Mouse (Mus musculus) hindbrain, embryonic 13.5 days (tissue): ENCODE results near the gene Psmd3. TPM values are rescaled to one million over a fixed set of nuclear protein-coding genes. Genes with fewer than 3 reads are reported as not detected.
"Not testable (repeated sequence)": the region's sequence is repeated elsewhere in the genome, so short reads cannot be mapped to it uniquely, and the experiment has no call there.

Experiments used
- ATAC-seq: fragments of 200-750 bp; cut with Nextera tagmentation; 2 replicates; pipeline ENCODE4 v1.8.0; 2017; ENCODE audit warnings: moderate TSS enrichment; ENCODE audit not compliant: low FRiP score
- H3K27ac ChIP-seq: fragments of 300-500 bp; sonication (generic); 2 replicates; pipeline ENCODE4 v1.5.1; 2015; ENCODE audit warnings: inconsistent platforms, mild to moderate bottlenecking, moderate library complexity
- H3K27me3 ChIP-seq: fragments of 300-500 bp; sonication (generic); 2 replicates; pipeline ENCODE4 v1.6.1; 2015; ENCODE audit warnings: mild to moderate bottlenecking, inconsistent platforms
- H3K36me3 ChIP-seq: fragments of 300-500 bp; sonication (generic); 2 replicates; pipeline ENCODE4 v1.6.1; 2015; ENCODE audit warnings: mild to moderate bottlenecking, inconsistent platforms
- H3K4me1 ChIP-seq: fragments of 300-500 bp; sonication (generic); replicated peaks from 2 replicates; pipeline ENCODE4 v1.6.1; 2015; ENCODE audit warnings: inconsistent platforms
- H3K4me2 ChIP-seq: fragments of 300-500 bp; sonication (generic); 2 replicates; pipeline ENCODE4 v1.6.1; 2015; ENCODE audit warnings: inconsistent platforms, mild to moderate bottlenecking, moderate library complexity
- H3K4me3 ChIP-seq: fragments of 300-500 bp; sonication (generic); 2 replicates; pipeline ENCODE4 v1.5.1; 2015; ENCODE audit warnings: mild to moderate bottlenecking, inconsistent platforms
- H3K9ac ChIP-seq: fragments of 300-500 bp; sonication (generic); 2 replicates; pipeline ENCODE4 v1.6.1; 2015; ENCODE audit warnings: mild to moderate bottlenecking, inconsistent platforms
- H3K9me3 ChIP-seq: fragments of 300-500 bp; sonication (generic); 2 replicates; pipeline ENCODE4 v1.6.1; 2016; ENCODE audit warnings: inconsistent platforms
- WGBS: fragments of 180-500 bp; shearing (Covaris S2); methylation state at CpG from one replicate; pipeline ENCODE4 v1.1.7; 2015; 5-methylcytosine and 5-hydroxymethylcytosine counted together
- polyA plus RNA-seq: library from polyadenylated mRNA; unstranded; fragments of >200 nt; fragmentation: Nextera tagmentation; extraction: Ambion mirVana; gene quantifications from 2 replicates; pipeline ENCODE4 v1.2.1, GENCODE M21; 2015

Gene Psmd3
- polyA plus RNA-seq, 1 experiment from 2014 or later = 182 TPM

DNA sequence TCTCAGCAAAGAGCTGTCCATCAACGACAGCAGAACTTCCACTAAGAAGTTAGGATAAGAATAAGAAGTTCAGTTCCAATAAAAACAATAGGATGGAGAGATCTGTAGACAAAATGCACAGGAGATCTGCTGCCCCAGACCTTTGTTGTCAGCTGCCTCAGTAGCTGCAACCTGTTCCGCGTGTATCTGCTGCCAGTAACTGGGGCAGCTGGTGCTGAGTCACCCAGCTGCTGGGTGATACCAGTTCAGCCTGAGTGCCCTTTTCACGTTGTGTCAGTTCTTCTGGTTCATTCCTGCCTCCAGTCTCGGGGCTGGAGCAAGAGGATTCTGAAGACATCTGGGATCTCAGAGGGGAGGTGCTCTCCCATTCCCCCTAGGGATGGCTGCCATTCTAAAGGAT is 10.5 kb upstream of the Psmd3 start:
- Histone ChIP-seq H3K9me3 (no peaks in the 10 kb centered on the region), H3K27ac (no peak overlapping the region)
- WGBS = 57% methylated on average over 5 of the region's 5 CpGs

DNA sequence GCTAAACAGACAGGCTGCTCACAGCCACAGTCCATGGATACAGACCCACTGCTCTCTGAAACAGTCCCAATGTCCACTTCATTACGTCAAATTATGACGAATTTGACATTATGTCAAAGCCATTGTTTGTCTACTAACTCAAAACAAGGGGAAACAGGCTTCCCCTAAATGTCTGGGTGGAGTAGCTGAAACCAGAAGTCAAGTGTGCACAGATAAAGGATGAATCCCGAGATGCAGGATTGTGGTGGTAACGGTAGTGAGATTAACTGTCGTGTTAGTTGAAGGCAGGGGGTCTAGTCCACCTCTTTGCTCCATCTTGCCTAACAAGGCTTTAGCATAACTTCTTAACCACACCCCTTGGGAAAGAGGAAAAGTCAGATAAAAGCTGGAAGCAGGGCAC is 9.9 kb upstream of the Psmd3 start:
- Histone ChIP-seq H3K4me2 (no peak overlapping the region), H3K9me3 (no peaks in the 10 kb centered on the region), H3K4me3 (no peak overlapping the region), H3K9ac (no peak overlapping the region), H3K27me3 (peaks cover 38% of the 10 kb centered on the region), H3K27ac (no peak overlapping the region), H3K36me3 (no peaks in the 10 kb centered on the region), H3K4me1 (no peaks in the 10 kb centered on the region)
- WGBS = 89% methylated on average over 5 of the region's 5 CpGs
- no peak for ATAC-seq

More for the DNA sequence above, 10.5 kb upstream of the Psmd3 start:
- Histone ChIP-seq H3K27me3 (peaks cover 44% of the 10 kb centered on the region), H3K9ac (no peak overlapping the region), H3K4me1 (no peaks in the 10 kb centered on the region), H3K4me2 (no peak overlapping the region), H3K4me3 (no peak overlapping the region), H3K36me3 (no peaks in the 10 kb centered on the region)
- no peak for ATAC-seq

DNA sequence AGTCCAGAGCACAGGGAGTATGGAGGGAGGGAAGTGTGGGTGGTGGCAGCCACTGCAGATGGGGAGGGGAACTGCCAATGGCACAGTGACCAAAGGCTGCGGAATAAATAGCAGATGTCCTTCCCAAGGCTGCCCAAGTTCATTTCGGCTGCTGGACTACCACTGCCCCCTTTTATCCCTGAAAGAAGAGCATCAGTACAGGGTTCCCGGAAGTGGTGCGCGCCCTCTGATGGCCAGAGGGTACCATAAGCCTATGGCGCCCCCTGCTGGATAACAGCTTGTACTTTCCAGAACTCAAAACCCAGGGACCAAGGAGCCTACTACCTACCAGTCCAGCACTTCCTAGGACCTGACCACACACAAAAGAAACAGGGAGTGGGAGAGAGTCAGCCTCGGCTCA is 9.2 kb upstream of the Psmd3 start:
- not testable (repeated sequence) for H3K27ac ChIP-seq, H3K4me1 ChIP-seq, H3K4me2 ChIP-seq, H3K36me3 ChIP-seq, H3K4me3 ChIP-seq, H3K9ac ChIP-seq, H3K9me3 ChIP-seq
- H3K27me3 ChIP-seq = peaks cover 31% of the 10 kb centered on the region
- ATAC-seq = peak; percentile 21; the same call in 1 of the 2 replicates
- 12% methylated on average over 7 of the region's 7 CpGs for WGBS

DNA sequence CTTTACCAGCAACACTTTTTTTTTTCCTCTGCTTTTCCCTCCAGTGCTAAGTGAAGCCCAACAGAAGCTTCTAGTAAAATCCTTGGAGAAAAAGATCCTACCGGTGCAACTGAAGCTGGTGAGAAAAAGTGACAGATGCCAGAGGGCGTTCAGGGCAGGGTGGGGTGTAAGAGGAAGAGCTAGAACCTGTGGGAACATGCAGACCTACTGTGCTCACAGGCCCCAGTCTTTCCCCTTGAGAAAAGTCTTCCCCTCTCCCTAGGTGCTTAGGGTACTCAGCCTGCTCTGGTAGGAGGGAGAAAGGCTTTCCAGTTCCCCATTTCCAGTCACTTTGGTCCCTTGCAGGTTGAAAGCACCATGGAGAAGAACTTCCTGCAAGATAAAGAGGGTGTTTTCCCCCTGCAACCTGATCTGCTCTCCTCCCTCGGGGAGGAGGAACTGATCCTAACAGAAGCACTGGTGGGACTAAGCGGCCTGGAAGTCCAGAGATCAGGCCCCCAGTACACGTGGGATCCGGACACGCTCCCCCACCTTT is 6.5 kb upstream of the Psmd3 start:
- Histone ChIP-seq H3K9ac (no peak overlapping the region), H3K36me3 (no peaks in the 10 kb centered on the region), H3K27ac (no peak overlapping the region), H3K27me3 (peaks cover 17% of the 10 kb centered on the region; the same call in 1 of the 2 replicates), H3K9me3 (no peaks in the 10 kb centered on the region), H3K4me3 (no peak overlapping the region), H3K4me2 (no peak overlapping the region), H3K4me1 (no peaks in the 10 kb centered on the region)
- 55% methylated on average over 7 of the region's 7 CpGs for WGBS
- no peak for ATAC-seq

DNA sequence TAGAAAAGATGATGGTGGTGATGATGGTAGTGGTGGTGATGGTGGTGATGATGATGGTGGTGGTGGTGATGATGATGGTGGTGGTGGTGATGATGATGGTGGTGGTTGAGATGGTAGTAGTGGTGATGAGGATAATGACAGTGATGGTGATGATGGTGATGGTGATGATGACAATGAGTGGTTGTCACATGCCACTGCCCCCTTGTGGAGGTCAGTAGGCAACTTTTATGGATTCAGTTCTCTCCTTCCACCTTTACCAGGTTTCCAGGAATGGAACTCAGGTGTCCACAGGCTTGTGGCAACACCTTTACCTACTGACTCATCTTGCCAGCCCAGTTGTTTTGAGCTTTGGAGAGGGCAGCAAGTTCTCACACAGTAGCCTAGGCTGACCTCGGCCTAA is 2.3 kb upstream of the Psmd3 start:
- H3K36me3 ChIP-seq = 0 out of 2 replicates have a peak, but pooled peaks cover under 1% of the 10 kb centered on the region
- H3K9ac ChIP-seq = no peak overlapping the region
- H3K27ac ChIP-seq = no peak overlapping the region
- H3K27me3 ChIP-seq = peaks cover 7% of the 10 kb centered on the region; the same call in 1 of the 2 replicates
- H3K4me1 ChIP-seq = peaks cover 16% of the 10 kb centered on the region
- H3K9me3 ChIP-seq = no peaks in the 10 kb centered on the region
- ATAC-seq = no peak
- no peak overlapping the region for H3K4me3 ChIP-seq
- H3K4me2 ChIP-seq = no peak overlapping the region
- WGBS = 93% methylated on average over 1 of the region's 1 CpGs

DNA sequence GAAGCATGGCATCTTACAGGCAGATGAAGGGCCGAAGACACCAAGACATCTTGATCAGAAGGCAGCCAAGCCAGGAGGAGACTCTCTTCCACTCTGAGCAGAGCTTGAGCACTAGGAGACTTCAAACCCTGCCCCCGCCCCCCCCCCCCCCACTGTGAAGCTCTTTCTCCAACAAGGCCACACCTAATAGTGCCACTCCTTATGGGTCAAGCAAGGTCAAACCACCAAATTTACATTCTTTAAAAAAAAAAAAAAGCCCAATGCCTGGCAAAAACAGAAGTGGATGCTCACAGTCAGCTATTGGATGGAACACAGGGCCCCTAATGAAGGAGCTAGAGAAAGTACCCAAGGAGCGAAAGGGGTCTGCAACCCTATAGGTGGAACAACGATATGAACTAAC is 1.8 kb upstream of the Psmd3 start:
- not testable (repeated sequence) for H3K9me3 ChIP-seq, H3K27me3 ChIP-seq, ATAC-seq, H3K27ac ChIP-seq, H3K4me3 ChIP-seq, H3K36me3 ChIP-seq, H3K9ac ChIP-seq, H3K4me2 ChIP-seq
- peaks cover 16% of the 10 kb centered on the region for H3K4me1 ChIP-seq
- WGBS = 83% methylated on average over 4 of the region's 4 CpGs

DNA sequence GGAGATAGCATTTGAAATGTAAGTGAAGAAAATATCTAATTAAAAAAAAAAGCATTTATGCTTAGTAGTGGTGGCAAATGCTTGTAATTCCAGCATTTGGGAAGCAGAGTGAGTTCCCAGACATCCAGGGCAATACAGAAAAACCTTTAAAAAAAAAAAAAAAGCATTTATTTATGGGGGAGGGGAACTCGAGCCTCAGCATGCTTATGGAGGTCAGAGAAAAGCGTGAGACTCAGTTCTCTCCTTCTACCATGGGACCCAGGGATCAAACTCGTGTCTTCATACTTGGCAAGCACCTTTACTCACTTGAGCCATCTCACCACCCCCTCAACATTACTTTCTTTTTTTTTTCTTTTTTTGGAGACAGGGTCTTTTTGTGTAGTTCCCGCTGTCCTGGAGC is 1.2 kb upstream of the Psmd3 start:
- Histone ChIP-seq H3K4me1 (peaks cover 16% of the 10 kb centered on the region), H3K27me3 (peaks cover 7% of the 10 kb centered on the region; the same call in 1 of the 2 replicates), H3K4me2 (no peak overlapping the region), H3K27ac (no peak overlapping the region), H3K9ac (no peak overlapping the region), H3K36me3 (peaks cover 12% of the 10 kb centered on the region), H3K9me3 (no peaks in the 10 kb centered on the region), H3K4me3 (no peak overlapping the region)
- 84% methylated on average over 4 of the region's 4 CpGs for WGBS
- no peak for ATAC-seq

DNA sequence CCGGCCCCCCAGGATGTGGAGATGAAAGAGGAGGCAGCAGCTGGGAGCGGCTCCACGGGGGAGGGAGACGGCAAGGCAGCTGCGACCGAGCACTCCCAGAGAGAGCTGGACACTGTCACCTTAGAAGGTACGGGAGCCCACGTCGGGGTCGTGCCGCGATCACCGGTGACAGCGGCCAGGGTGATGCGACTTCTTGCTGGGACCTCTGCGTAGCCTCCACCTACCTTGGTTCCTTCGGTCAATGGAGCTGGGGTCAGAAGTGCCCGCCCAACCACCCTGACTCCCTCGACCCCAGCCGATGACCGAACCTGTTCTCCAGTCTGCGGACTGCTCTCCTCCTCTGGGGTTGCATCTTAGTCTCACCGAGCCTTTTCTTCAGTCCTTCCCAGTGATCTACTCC is 457 bp downstream of the Psmd3 start:
- peak overlapping the region; percentile 85 for H3K27ac ChIP-seq
- H3K9ac ChIP-seq = peak overlapping the region; percentile 99
- H3K4me1 ChIP-seq = peaks cover 16% of the 10 kb centered on the region
- no peaks in the 10 kb centered on the region for H3K9me3 ChIP-seq
- WGBS = 0% methylated on average over 23 of the region's 23 CpGs
- H3K4me2 ChIP-seq = peak overlapping the region; percentile 87
- H3K27me3 ChIP-seq = peaks cover 7% of the 10 kb centered on the region; the same call in 1 of the 2 replicates
- H3K4me3 ChIP-seq = peak overlapping the region; percentile 98
- H3K36me3 ChIP-seq = peaks cover 28% of the 10 kb centered on the region
- ATAC-seq = peak; percentile 49

DNA sequence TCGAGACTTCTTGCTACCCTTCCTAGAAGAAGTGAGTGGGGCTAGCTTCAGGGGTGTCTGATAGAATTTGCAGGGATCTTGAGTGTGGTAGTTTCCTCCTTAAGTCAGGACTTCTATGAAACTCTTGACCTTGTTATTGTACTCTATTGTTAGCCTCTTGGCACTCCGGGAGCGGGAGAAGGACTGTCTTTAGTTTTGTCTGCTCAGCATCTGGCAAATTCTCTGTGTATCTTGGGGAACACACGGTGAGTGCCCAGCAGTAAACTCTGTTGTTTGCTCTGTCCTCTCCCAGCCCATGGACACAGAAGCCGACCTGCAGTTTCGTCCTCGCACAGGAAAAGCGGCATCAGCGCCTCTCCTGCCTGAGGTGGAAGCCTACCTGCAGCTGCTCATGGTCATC is 3.3 kb downstream of the Psmd3 start:
- no peak for ATAC-seq
- Histone ChIP-seq H3K4me1 (peaks cover 16% of the 10 kb centered on the region), H3K4me2 (no peak overlapping the region), H3K27me3 (no peaks in the 10 kb centered on the region), H3K9ac (no peak overlapping the region), H3K9me3 (no peaks in the 10 kb centered on the region), H3K4me3 (no peak overlapping the region), H3K36me3 (peaks cover 52% of the 10 kb centered on the region), H3K27ac (no peak overlapping the region)
- 94% methylated on average over 9 of the region's 9 CpGs for WGBS

DNA sequence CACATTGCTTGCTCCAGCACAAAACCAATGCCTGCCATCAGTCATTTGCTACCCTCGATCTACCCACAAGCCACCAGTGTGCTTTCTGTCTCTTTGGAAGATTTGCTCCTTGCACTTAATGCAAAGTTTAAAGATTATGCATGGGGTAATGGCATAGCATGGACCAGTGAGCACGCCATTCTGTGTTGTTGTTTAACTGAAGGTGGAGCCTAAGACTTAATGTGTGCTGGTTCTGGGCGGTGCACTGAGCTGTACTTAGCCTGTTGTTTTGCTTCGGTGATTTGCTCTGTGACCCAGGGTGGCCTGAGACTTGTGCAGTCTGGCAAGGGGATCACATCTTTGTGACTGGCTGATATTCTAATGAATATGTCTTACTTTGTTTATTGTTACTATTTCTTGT is 4.6 kb downstream of the Psmd3 start:
- peaks cover 13% of the 10 kb centered on the region for H3K4me1 ChIP-seq
- peaks cover 66% of the 10 kb centered on the region for H3K36me3 ChIP-seq
- no peak for ATAC-seq
- H3K9me3 ChIP-seq = no peaks in the 10 kb centered on the region
- no peak overlapping the region for H3K27ac ChIP-seq
- H3K4me3 ChIP-seq = no peak overlapping the region
- no peak overlapping the region for H3K9ac ChIP-seq
- no peak overlapping the region for H3K4me2 ChIP-seq
- H3K27me3 ChIP-seq = no peaks in the 10 kb centered on the region
- 89% methylated on average over 4 of the region's 4 CpGs for WGBS

DNA sequence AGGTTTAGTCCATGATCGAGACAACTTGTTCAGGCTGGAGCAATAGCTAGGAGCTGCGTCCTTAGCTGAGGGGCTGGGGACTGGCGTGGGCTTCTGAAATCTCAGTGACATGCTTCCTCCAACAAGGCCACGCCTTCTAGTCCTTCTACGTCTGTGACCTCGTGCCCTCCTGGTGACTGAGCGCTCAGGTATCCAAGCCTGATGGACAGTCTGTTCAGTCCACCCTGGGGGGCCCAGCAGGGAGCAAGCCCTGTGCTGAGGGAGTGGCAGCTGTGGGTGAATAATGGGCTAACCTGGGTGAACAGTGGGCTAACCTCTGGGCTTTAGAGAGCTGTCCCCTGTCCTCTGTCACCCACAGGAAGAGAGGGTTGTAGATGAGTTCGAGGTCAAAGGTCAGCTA is 5.7 kb downstream of the Psmd3 start:
- Histone ChIP-seq H3K4me2 (no peak overlapping the region), H3K4me1 (peaks cover 12% of the 10 kb centered on the region), H3K9me3 (no peaks in the 10 kb centered on the region), H3K27me3 (no peaks in the 10 kb centered on the region), H3K36me3 (peaks cover 76% of the 10 kb centered on the region), H3K4me3 (no peak overlapping the region), H3K27ac (no peak overlapping the region), H3K9ac (no peak overlapping the region)
- 92% methylated on average over 8 of the region's 8 CpGs for WGBS
- no peak for ATAC-seq

DNA sequence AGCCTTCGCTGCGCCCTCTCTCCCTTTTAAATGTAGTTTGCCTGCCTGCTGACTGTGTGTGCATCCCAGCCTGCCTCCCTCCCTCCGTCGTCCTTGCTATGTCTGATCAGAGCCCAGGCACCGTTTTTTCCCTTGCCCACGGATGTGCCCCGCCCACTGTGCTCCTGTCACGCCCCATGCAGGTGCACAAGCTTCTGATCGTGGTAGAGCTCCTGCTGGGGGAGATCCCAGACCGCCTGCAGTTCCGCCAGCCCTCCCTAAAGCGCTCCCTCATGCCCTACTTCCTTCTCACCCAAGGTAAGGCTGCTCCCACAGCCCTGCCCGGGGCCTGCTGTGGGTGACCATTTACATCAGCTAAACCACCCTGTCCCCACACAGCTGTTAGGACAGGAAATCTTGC is 10.8 kb downstream of the Psmd3 start:
- Histone ChIP-seq H3K27me3 (no peaks in the 10 kb centered on the region), H3K4me3 (no peak overlapping the region), H3K36me3 (peaks cover 81% of the 10 kb centered on the region), H3K4me1 (no peaks in the 10 kb centered on the region), H3K4me2 (no peak overlapping the region), H3K9ac (no peak overlapping the region), H3K27ac (no peak overlapping the region), H3K9me3 (no peaks in the 10 kb centered on the region)
- ATAC-seq = no peak
- WGBS = 84% methylated on average over 13 of the region's 13 CpGs

DNA sequence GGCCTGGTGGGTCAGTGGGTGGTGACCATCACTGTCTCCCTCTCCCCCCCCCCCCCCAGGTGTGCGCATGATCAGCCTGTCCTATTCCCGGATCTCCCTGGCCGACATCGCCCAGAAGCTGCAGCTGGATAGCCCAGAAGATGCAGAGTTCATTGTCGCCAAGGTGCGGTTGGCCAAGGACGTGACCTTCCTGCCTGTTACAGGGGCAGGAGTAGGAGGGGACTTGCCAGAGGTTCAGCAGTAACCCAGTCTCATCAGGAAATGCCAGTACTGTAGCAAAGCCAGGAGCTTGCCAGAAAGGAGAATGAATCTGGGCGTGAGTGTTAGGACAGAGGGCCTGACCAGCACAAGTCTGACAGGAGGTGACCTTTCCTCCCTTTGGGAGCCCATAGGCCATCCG is 11.4 kb downstream of the Psmd3 start:
- ATAC-seq = no peak
- Histone ChIP-seq H3K9ac (no peak overlapping the region), H3K27ac (no peak overlapping the region)

More for the DNA sequence above, 11.4 kb downstream of the Psmd3 start:
- no peaks in the 10 kb centered on the region for H3K9me3 ChIP-seq
- H3K4me2 ChIP-seq = no peak overlapping the region
- H3K4me3 ChIP-seq = no peak overlapping the region
- no peaks in the 10 kb centered on the region for H3K27me3 ChIP-seq
- peaks cover 77% of the 10 kb centered on the region for H3K36me3 ChIP-seq
- WGBS = 92% methylated on average over 8 of the region's 9 CpGs
- H3K4me1 ChIP-seq = no peaks in the 10 kb centered on the region
